Mouse (Mus musculus) activated CD4-positive, CD25-positive, alpha-beta regulatory T cell, adult 4 months (primary cell): ENCODE results near the gene Il12b. TPM values are rescaled to one million over a fixed set of nuclear protein-coding genes. Genes with fewer than 3 reads are reported as not detected.

Experiments used
- ATAC-seq: one replicate; pipeline ENCODE4 v1.8.0; 2017
- polyA plus RNA-seq, 2 experiments: library from polyadenylated mRNA; unstranded; fragments of 100-300 nt; shearing (Covaris generic); gene quantifications; one replicate each; pipeline ENCODE4 v1.2.1; 2017

Il12b gene
- polyA plus RNA-seq, result not detected

DNA sequence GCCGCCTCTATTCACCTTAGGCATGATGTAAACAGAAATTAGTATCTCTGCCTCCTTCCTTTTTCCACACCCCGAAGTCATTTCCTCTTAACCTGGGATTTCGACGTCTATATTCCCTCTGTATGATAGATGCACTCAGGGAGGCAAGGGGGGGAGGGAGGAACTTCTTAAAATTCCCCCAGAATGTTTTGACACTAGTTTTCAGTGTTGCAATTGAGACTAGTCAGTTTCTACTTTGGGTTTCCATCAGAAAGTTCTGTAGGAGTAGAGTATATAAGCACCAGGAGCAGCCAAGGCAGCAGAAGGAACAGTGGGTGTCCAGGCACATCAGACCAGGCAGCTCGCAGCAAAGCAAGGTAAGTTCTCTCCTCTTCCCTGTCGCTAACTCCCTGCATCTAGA, at the start of gene Il12b:
Il12b (plus strand) TSS at position 301 of the 400 bp plus-strand sequence.
- no peak for ATAC-seq

DNA sequence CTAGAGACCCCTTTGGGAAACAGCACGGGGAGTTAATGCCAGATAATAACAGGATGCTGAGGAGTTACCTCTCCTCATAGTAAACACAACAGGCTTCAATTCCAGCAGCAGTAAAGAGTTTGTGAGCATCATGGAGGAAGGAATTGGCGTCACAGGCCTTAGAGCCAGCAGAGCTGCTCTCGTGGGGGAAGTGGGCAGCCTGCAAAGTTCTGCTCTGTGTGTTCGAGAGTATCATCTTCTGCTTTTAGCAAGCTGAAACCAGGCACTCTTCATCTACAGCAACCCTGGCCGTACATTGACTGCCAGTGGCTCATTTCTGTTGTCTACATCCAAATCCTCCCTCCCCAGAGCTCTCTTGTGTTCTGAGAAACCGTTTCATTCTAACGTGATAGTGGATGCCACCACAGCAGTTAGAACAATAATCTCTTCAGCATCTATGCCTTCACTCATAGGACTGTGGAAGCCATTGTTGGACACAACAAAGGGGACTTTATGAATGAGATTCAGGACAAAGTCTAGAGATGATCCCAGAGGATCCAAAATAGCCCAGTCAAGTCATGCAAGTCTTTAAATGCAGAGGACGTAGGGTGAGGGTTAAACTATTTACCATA, 44.9 kb upstream of the Il12b start:
- ATAC-seq, result no peak

- ATAC-seq, result no peak
Observed at GRCm38 (mm10) chr11:44356171-44356570, 43.7 kb upstream of the Il12b start.

GRCm38 (mm10) chr11:44364536-44364935, 35.3 kb upstream of the Il12b start:
- ATAC-seq, result no peak

DNA sequence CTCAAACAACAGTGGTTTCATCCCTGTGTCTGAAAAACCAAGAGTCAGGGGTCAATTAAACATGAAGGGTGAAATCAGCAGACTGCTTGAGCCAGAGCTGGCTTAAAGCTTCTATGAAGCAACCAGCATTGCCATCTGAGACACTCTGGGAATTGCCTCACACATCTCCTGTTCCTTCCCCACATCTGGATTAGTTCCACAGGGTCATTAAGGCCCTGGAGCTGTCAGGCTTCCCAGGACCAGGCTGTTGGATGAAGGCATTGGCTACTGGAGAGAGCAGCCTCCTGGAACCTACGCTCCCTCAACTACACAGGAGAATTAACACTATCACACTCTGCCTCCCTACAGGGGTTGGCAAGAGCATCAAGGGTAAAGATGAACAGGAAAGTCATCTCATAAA, 32.2 kb upstream of the Il12b start:
- ATAC-seq, result no peak

- no peak for ATAC-seq
Observed at GRCm38 (mm10) chr11:44372856-44373255, 27.0 kb upstream of the Il12b start.

DNA sequence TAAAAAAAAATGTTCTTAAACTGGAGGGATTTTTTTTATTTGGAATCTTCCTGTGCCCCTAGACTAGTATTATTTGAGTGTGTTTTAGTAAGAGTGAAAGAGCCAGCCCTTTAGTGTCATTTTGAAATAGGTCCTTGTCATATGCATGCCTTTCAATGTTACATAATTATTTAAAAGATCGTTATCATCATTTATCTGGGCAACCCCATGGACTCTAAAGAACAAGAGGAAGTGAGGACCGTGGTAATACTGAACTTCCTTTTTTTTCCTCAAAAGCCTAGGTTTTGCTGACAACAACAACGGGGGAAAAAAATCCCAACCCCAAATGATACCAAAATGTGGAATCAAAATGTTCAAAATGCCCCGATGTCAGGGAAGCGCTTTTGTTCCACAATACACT, 22.0 kb upstream of the Il12b start:
- no peak for ATAC-seq

GRCm38 (mm10) chr11:44380432-44381051, 19.3 kb upstream of the Il12b start:
- no peak for ATAC-seq

- no peak for ATAC-seq
Observed at GRCm38 (mm10) chr11:44382200-44382599, 17.7 kb upstream of the Il12b start.

DNA sequence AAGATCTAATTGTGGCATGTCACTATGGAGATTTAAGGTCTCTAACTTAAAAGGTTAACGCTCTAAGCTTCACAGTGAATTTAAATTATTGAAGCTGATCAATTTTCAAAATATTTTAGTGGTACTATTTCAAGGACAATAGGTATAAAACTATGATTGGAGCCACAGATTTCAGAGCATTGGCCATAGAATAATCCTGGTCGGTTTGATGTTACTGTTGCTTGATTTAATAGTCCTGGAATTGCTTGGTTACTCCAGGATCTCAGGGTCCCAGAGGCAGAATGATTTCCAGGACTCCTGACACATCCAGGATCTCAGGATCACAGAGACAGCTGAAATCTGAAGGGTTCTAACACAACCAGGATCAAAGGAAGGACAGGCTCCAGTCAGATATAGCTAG, 12.8 kb upstream of the Il12b start:
- ATAC-seq, result no peak

GRCm38 (mm10) chr11:44389993-44390701, 9.7 kb upstream of the Il12b start:
- ATAC-seq, result no peak

DNA sequence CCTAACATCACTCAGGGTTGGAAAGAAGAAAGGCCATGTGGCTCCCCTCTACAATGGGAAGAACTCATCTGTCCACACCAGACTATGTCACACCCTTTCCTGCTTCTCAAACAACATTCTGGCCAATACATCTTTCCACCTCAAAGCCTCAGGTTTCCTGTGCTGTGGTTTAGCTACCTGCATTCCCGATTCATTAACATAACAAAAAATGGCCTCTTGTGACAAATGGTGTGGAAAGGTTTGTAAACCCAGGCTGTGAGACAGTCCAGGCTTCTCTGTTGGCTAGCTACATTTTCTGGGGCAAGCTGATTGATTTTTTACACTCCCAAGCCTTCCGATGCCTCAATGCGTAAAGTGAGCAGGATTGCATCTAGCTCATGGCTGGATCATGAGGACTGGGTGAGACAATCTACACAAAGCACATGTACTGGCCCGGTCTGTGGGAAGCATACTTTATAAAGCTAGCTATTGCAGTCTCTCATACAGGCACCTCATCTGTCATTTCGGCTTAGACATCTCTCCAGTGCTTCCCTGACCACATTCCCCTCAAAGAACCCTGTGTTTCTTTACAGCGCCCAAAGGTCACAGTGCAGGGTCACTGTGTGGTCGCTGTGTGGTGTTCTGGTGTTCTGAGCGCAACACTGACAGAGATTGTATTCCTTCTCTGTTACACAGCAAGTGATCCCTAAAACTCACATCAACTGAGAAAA, 6.6 kb upstream of the Il12b start:
- ATAC-seq, result no peak

DNA sequence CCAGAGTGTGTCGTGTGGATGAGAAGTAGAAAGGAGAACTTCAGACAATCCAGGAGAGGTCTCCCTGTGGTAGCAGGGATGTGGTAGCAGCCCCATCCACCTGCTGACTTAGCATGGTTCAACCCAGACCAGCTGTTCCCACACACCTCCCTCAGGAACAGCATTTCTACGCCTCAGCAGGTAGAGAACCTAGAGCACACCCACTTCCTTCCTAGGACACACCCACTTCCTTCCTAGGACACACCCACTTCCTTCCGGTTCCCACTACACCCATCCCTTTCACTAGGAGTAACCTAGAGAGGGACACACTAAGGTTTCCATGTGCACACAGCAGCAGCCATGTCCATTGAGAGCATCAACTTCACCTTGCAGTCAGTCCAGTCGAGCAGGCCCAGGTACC, 4.5 kb upstream of the Il12b start:
- no peak for ATAC-seq

GRCm38 (mm10) chr11:44397551-44397950, 2.3 kb upstream of the Il12b start:
- ATAC-seq, result no peak

GRCm38 (mm10) chr11:44398356-44398755, 1.5 kb upstream of the Il12b start:
- no peak for ATAC-seq

DNA sequence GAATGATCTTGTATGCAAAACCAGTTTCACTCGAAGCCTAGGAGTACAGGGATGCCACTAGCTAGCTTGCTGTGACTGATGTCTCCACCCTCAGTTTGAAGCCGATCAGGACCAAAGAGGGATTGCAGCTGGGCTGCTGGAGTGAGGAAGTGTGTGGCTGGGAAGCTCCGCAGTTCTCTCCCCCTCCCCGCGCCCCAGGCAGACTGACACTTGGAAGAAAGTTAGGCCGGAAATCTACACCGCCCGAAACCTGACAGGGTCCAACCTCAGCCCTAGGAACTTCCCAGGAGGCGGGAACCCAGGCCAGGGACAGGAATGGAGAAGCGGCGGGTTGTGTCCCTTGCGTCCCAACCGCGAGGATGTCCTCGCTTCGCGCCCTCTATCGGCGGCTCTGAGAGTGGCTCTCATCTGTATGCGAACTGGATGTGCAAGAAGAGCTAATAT, 1.1 kb upstream of the Il12b start:
- no peak for ATAC-seq

DNA sequence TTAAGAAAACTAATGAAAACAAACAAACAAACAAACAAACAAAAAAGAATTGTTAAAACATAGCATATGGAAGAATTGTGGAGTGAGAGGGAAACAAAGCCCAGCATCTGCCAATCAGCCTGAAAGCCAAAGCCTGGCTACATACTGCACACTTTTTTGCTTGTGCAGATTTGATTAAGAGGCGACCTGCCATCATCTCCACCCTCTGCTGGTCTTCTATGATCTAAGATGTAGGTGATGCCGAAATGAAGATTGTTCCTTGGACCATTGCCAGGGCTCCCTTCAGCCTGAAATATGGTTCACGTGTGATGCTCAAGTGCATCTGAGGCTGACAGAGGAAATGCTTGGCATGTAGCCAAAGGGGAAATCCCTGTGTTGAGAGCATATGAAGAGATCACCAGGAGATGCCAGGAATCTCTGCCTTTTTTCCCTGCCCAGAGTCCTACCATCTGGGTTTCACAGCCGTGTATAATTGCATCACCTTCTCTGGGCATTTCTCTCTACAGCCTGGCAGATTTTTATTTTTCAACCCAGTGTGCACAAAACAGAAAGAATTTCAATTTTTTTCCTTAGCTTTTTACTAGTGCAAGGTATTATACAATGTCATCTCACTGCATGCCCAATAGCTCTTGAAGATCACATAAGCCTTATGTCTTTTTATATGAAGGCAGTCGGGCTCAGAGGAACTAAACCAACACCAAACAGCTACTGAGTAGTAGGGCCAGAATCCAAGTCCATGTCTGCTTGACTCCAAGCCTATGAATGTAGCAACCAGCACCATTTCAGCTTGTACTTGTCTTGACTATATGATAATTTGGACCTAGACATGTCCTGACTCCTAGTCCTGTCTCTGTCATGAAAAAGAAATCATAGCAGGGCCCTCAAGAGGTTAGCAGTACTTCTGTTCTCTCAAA, 2.0 kb downstream of the Il12b start:
- no peak for ATAC-seq

GRCm38 (mm10) chr11:44405113-44405512, 5.2 kb downstream of the Il12b start:
- ATAC-seq, result no peak

DNA sequence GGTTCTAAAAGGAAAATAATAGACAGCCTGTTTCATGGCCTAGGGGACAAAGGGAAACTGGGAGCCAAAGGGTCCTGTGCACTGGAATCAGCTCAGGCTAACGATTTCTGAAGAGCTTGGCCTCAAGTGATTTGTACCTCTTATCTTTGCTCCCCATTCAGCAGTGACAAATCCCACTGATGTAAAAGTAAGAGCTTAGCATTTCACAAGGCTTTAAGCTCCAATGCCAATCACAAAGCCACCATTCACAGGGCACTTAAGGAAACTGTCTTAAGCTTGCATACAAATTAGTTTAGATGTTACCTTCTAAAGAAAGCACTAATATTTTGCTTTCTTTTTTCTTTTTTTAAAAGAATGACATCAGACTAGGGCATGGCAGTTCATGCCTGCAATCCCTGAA, 6.1 kb downstream of the Il12b start:
- ATAC-seq, result no peak

GRCm38 (mm10) chr11:44406457-44406856, 6.6 kb downstream of the Il12b start:
- ATAC-seq, result no peak

DNA sequence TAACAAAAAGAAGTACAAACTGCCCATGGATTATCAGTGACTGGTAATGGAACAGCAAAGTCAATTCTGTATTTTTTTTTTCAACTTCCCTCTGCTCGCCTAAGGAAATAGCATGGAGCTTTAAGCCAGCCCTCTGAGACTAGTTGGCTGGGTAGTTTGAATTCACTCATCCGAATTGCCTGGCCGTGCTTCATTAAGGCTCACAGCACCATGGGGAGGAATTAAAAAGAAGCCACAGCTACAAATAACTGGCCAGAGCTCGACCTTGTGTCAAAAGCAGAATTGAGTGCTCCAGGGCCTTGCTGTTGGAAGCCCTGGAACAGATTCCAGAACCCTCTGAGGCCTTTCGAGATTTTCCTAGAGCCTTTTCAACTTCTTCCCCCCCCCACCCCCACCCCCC, 8.8 kb downstream of the Il12b start:
- ATAC-seq, result no peak

- ATAC-seq, result no peak
Observed at GRCm38 (mm10) chr11:44410413-44410812, 10.6 kb downstream of the Il12b start.
